Mouse (Mus musculus): ENCODE measurements around the gene Prkce. TPM values are rescaled to one million over a fixed set of nuclear protein-coding genes. Genes with fewer than 3 reads are reported as not detected.
"Not testable (repeated sequence)": the region's sequence is repeated elsewhere in the genome, so short reads cannot be mapped to it uniquely, and the experiment has no call there.

Gene Prkce
- polyA plus RNA-seq, 1 experiment from 2014 or later: 35.7 TPM

DNA sequence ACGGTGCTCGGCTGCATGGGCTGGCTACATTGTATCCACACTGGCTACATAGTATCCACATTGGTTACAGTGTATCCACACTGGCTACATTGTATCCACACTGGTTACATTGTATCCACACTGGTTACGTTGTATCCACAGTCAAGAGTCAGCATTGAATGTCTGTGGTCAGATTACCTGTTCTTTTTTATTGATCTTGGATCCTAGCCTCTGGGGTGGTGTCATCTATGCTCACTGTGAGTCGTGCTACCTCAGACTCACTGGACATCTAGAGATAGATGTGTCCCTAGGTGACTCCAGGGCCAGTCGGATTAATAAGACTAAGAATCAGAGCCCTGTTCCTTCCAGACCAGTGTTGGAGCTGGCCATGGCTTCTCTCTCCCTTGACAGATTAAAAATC, 302.6 kb downstream of the Prkce start:
- H3K4me2 ChIP-seq (ENCODE audit: low read length): no peak overlapping the region
- no peaks in the 10 kb centered on the region for H3K9me3 ChIP-seq (ENCODE audit: control insufficient read depth, low read length)
- WGBS: 88% methylated on average over 5 of the region's 5 CpGs
- no peak for ATAC-seq
- peaks cover 9% of the 10 kb centered on the region for H3K4me1 ChIP-seq (ENCODE audit: control insufficient read depth, insufficient read depth, low read depth, low read length)
- H3K27ac ChIP-seq (ENCODE audit: low read depth, low read length): no peak overlapping the region
- no peak overlapping the region for H3K4me3 ChIP-seq (ENCODE audit: low read length)
- H3K36me3 ChIP-seq (ENCODE audit: control insufficient read depth, insufficient read depth, low read length): no peaks in the 10 kb centered on the region
- no peak overlapping the region for H3K9ac ChIP-seq (ENCODE audit: low read depth, low read length)
- H3K27me3 ChIP-seq (replicated peaks; ENCODE audit: control insufficient read depth, insufficient read depth, low read length): no peaks in the 10 kb centered on the region

DNA sequence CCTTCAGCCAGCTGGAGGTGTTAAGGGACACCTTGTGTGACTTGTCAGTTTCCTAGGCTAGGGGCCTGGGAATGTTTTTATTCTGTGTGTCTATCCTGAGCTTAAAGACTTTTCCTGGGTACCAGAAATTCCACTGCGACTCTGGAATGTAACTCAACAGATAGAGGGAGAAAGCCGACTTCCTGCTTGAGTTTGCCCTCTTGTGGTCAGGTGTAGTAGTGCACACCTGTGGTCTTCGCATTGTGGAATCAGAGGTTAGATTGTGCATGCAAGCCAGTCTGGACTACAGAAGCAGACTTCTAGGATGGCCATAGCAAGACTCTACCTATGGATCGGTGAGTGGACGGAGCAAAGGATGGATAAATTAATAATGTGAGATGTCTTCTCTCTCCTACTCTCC, 304.1 kb downstream of the Prkce start:
- Histone ChIP-seq H3K9me3 (ENCODE audit: control insufficient read depth, low read length) (no peaks in the 10 kb centered on the region), H3K4me3 (ENCODE audit: low read length) (no peak overlapping the region), H3K4me1 (ENCODE audit: control insufficient read depth, insufficient read depth, low read depth, low read length) (peaks cover 8% of the 10 kb centered on the region), H3K27me3 (replicated peaks; ENCODE audit: control insufficient read depth, insufficient read depth, low read length) (no peaks in the 10 kb centered on the region), H3K27ac (ENCODE audit: low read depth, low read length) (no peak overlapping the region), H3K36me3 (ENCODE audit: control insufficient read depth, insufficient read depth, low read length) (no peaks in the 10 kb centered on the region), H3K9ac (ENCODE audit: low read depth, low read length) (no peak overlapping the region), H3K4me2 (ENCODE audit: low read length) (no peak overlapping the region)
- WGBS: 60% methylated on average over 5 of the region's 5 CpGs
- no peak; the same call in 1 of the 2 replicates for ATAC-seq

DNA sequence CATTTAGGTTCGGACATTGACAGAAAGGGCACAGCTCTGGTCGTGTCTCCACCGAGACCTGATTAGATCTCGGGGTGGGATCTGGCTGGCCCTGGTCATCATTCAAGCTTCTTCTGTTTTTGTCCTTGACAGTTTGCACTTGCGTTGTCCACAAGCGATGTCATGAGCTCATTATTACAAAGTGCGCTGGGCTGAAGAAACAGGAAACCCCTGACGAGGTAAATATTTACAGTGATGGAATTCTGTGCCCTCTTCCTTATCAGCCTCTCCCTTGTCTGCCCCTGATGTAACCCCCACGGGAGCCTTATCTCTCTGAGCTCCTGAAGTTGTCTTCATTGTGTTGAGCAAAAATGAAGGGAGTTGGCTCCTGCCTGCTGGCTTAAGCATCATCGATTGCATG, 309.1 kb downstream of the Prkce start:
- no peaks in the 10 kb centered on the region for H3K36me3 ChIP-seq (ENCODE audit: control insufficient read depth, insufficient read depth, low read length)
- ATAC-seq: no peak
- H3K4me3 ChIP-seq (ENCODE audit: low read length): no peak overlapping the region
- no peaks in the 10 kb centered on the region for H3K4me1 ChIP-seq (ENCODE audit: control insufficient read depth, insufficient read depth, low read depth, low read length)
- H3K9me3 ChIP-seq (ENCODE audit: control insufficient read depth, low read length): no peaks in the 10 kb centered on the region
- H3K9ac ChIP-seq (ENCODE audit: low read depth, low read length): no peak overlapping the region
- H3K4me2 ChIP-seq (ENCODE audit: low read length): no peak overlapping the region
- no peak overlapping the region for H3K27ac ChIP-seq (ENCODE audit: low read depth, low read length)
- no peaks in the 10 kb centered on the region for H3K27me3 ChIP-seq (replicated peaks; ENCODE audit: control insufficient read depth, insufficient read depth, low read length)
- 91% methylated on average over 10 of the region's 10 CpGs for WGBS

DNA sequence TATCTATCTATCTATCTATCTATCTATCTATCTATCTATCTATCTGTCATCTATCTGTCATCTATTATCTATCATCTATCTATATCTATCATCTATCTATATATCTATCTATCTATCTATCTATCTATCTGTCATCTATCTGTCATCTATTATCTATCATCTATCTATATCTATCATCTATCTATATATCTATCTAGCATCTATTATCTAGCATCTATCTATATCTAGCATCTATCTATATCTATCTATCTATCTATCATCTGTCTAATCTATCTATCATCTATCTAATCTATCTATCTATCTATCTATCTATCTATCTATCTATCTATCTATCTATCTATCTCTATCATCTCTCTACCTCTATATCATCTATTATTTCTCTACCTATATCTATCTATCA, 309.8 kb downstream of the Prkce start:
- not testable (repeated sequence) for H3K27me3 ChIP-seq (replicated peaks; ENCODE audit: control insufficient read depth, insufficient read depth, low read length); H3K4me2 ChIP-seq (ENCODE audit: low read length); H3K9ac ChIP-seq (ENCODE audit: low read depth, low read length); H3K4me3 ChIP-seq (ENCODE audit: low read length); H3K36me3 ChIP-seq (ENCODE audit: control insufficient read depth, insufficient read depth, low read length); H3K4me1 ChIP-seq (ENCODE audit: control insufficient read depth, insufficient read depth, low read depth, low read length); H3K27ac ChIP-seq (ENCODE audit: low read depth, low read length); ATAC-seq; H3K9me3 ChIP-seq (ENCODE audit: control insufficient read depth, low read length)

DNA sequence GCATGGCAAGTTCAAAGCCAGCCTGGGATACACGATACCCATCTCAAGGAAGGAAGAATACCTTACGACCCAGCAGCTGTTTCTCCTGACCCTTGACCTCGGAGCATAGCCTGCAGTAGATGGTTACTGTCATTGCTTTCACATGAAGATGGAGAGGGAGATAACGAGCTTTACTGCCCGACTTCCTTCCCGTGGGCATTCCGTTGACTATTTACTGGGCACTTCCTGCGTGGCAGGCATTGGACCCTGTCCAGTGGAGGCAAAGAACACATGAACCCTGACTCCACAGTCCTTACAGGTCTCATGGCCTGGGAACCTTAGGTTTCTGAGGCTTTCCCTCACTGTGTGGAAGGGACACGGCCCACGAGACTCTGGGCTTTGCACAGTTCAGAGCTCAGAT, 311.8 kb downstream of the Prkce start:
- Histone ChIP-seq H3K27ac (ENCODE audit: low read depth, low read length) (no peak overlapping the region), H3K9me3 (ENCODE audit: control insufficient read depth, low read length) (no peaks in the 10 kb centered on the region), H3K4me3 (ENCODE audit: low read length) (no peak overlapping the region), H3K9ac (ENCODE audit: low read depth, low read length) (no peak overlapping the region), H3K36me3 (ENCODE audit: control insufficient read depth, insufficient read depth, low read length) (no peaks in the 10 kb centered on the region; the same call in 1 of the 2 replicates), H3K27me3 (replicated peaks; ENCODE audit: control insufficient read depth, insufficient read depth, low read length) (no peaks in the 10 kb centered on the region), H3K4me2 (ENCODE audit: low read length) (no peak overlapping the region), H3K4me1 (ENCODE audit: control insufficient read depth, insufficient read depth, low read depth, low read length) (no peaks in the 10 kb centered on the region)
- 84% methylated on average over 10 of the region's 10 CpGs for WGBS
- no peak for ATAC-seq

DNA sequence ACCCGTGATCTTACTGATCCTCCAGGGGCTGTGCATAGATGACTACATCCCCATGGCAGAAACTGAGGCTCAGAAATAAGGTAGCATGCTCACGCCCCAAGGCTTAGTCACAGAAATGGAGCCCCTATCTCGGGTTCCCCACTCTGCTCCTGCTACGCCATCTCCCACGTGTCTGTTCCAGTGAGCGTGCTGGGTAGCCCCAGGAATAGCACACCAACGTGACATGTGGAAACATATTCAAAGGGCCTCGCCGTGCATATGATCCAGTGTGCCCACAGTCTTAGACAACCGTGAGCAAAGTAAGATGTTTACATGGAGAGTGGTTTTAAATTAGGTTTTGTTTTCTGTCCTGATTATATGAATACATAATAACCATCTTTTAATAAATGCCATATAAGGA, 315.1 kb downstream of the Prkce start:
- Histone ChIP-seq H3K36me3 (ENCODE audit: control insufficient read depth, insufficient read depth, low read length) (no peaks in the 10 kb centered on the region; the same call in 1 of the 2 replicates), H3K4me1 (ENCODE audit: control insufficient read depth, insufficient read depth, low read depth, low read length) (no peaks in the 10 kb centered on the region), H3K4me2 (ENCODE audit: low read length) (no peak overlapping the region), H3K4me3 (ENCODE audit: low read length) (no peak overlapping the region), H3K27me3 (replicated peaks; ENCODE audit: control insufficient read depth, insufficient read depth, low read length) (no peaks in the 10 kb centered on the region), H3K9ac (ENCODE audit: low read depth, low read length) (no peak overlapping the region), H3K27ac (ENCODE audit: low read depth, low read length) (no peak overlapping the region), H3K9me3 (ENCODE audit: control insufficient read depth, low read length) (no peaks in the 10 kb centered on the region)
- no peak for ATAC-seq
- 89% methylated on average over 10 of the region's 10 CpGs for WGBS

DNA sequence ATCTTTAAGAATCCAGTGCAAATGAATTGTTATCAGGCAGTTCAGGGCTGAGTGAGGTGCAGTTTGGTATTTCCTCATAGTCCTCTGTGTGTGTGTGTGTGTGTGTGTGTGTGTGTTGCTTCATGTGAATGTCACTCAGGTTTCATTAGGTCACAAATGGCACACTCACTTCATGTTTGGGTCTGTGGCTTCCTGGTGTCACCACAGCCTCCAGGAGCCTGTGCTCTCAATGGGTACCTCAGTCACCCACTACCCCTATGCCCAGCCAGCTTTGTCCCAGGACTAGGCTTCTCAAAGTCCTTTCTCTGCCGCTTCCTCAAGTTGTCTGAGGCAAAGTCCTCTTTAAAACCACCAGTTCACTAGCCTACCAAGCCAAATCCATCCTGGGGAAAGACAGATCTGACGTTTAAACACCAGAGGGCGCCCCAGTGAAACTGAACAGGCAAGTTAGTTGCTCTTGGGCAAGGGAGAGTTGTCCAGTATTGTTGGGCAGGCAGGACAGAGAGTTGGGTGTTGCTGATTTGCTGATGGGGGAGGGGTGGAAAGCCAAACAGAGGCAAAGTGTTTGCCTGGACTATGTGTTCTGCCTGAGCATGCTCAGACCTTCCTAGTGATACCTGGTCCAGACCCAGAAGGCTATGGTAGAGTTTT, 316.6 kb downstream of the Prkce start:
- no peaks in the 10 kb centered on the region; the same call in 1 of the 2 replicates for H3K36me3 ChIP-seq (ENCODE audit: control insufficient read depth, insufficient read depth, low read length)
- 9% methylated on average over 3 of the region's 3 CpGs for WGBS
- no peaks in the 10 kb centered on the region for H3K27me3 ChIP-seq (replicated peaks; ENCODE audit: control insufficient read depth, insufficient read depth, low read length)
- no peaks in the 10 kb centered on the region for H3K4me1 ChIP-seq (ENCODE audit: control insufficient read depth, insufficient read depth, low read depth, low read length)
- H3K9ac ChIP-seq (ENCODE audit: low read depth, low read length): no peak overlapping the region
- H3K4me3 ChIP-seq (ENCODE audit: low read length): no peak overlapping the region
- H3K4me2 ChIP-seq (ENCODE audit: low read length): no peak overlapping the region
- H3K27ac ChIP-seq (ENCODE audit: low read depth, low read length): no peak overlapping the region
- H3K9me3 ChIP-seq (ENCODE audit: control insufficient read depth, low read length): no peaks in the 10 kb centered on the region
- peak; percentile 58 for ATAC-seq

DNA sequence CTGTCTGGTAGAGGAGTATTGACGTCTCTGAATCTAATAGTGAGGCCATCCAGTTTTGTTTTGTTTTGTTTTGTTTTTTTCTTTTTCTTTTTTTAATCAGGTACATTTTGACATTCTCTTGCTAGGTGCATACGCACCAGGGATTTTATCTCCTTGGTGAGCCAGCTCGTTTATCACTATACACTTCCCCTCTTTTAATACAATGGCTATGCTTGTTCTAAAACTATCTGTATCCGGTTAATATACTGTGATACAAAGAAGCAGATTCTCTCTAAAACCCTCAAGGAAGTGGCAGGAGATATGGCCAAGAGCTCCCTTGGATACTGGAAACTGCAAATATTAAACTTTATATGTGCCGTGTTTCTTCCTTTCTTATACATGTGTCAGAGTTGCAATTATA, 319.1 kb downstream of the Prkce start:
- Histone ChIP-seq H3K4me3 (ENCODE audit: low read length) (no peak overlapping the region), H3K4me1 (ENCODE audit: control insufficient read depth, insufficient read depth, low read depth, low read length) (no peaks in the 10 kb centered on the region), H3K9ac (ENCODE audit: low read depth, low read length) (no peak overlapping the region), H3K27ac (ENCODE audit: low read depth, low read length) (no peak overlapping the region), H3K36me3 (ENCODE audit: control insufficient read depth, insufficient read depth, low read length) (no peaks in the 10 kb centered on the region; the same call in 1 of the 2 replicates), H3K4me2 (ENCODE audit: low read length) (no peak overlapping the region), H3K27me3 (replicated peaks; ENCODE audit: control insufficient read depth, insufficient read depth, low read length) (no peaks in the 10 kb centered on the region), H3K9me3 (ENCODE audit: control insufficient read depth, low read length) (no peaks in the 10 kb centered on the region)
- ATAC-seq: no peak
- 89% methylated on average over 5 of the region's 5 CpGs for WGBS

DNA sequence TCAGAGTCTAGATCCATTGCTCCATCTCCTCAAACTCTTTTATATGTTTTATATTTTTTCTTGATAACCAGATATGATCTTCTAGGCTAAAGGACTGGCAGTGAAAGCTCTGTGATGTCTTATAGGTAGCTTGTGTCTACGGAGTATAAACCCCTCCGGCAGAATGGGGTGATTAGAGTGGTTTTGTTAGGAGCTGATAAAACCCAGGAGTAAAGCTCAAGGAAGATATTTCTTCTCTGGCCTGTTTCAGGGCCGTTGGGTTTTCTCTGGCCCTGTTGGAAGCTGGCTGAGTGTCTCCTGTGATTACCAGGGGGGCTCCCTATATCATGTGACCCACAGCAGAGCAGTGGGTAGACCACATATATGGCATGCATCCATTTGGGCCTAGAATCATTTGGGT, 319.9 kb downstream of the Prkce start:
- Histone ChIP-seq H3K4me2 (ENCODE audit: low read length) (no peak overlapping the region), H3K36me3 (ENCODE audit: control insufficient read depth, insufficient read depth, low read length) (no peaks in the 10 kb centered on the region; the same call in 1 of the 2 replicates), H3K4me1 (ENCODE audit: control insufficient read depth, insufficient read depth, low read depth, low read length) (no peaks in the 10 kb centered on the region), H3K27ac (ENCODE audit: low read depth, low read length) (no peak overlapping the region), H3K9me3 (ENCODE audit: control insufficient read depth, low read length) (no peaks in the 10 kb centered on the region), H3K27me3 (replicated peaks; ENCODE audit: control insufficient read depth, insufficient read depth, low read length) (no peaks in the 10 kb centered on the region), H3K4me3 (ENCODE audit: low read length) (no peak overlapping the region), H3K9ac (ENCODE audit: low read depth, low read length) (no peak overlapping the region)
- WGBS: 84% methylated on average over 3 of the region's 3 CpGs
- ATAC-seq: no peak

DNA sequence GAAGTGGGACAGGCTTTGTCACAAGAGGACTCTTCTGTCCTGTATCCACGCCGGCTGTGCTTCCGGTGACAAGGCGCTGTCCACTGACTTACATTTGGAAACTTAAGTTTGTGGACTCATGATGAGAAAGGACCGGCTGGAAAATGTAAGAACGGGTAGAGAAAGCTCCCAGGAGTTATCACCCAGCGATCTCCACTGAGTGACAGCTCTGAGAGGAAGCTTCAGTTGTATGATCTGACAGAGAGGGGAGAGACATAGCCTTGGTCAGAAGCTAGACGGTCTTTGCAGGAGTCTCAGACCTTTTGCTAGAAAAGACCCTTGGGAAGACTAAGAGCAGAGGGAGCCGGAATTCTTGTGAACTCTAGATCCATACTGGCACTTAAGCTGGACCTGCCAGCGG, 322.2 kb downstream of the Prkce start:
- Histone ChIP-seq H3K4me2 (ENCODE audit: low read length) (no peak overlapping the region), H3K4me1 (ENCODE audit: control insufficient read depth, insufficient read depth, low read depth, low read length) (no peaks in the 10 kb centered on the region), H3K27ac (ENCODE audit: low read depth, low read length) (no peak overlapping the region), H3K36me3 (ENCODE audit: control insufficient read depth, insufficient read depth, low read length) (no peaks in the 10 kb centered on the region), H3K9ac (ENCODE audit: low read depth, low read length) (no peak overlapping the region), H3K4me3 (ENCODE audit: low read length) (no peak overlapping the region), H3K27me3 (replicated peaks; ENCODE audit: control insufficient read depth, insufficient read depth, low read length) (no peaks in the 10 kb centered on the region), H3K9me3 (ENCODE audit: control insufficient read depth, low read length) (no peaks in the 10 kb centered on the region)
- no peak for ATAC-seq
- WGBS: 86% methylated on average over 10 of the region's 10 CpGs
